8 mouse cellular contexts compared by ENCODE assay signal in the genomic region with DNA sequence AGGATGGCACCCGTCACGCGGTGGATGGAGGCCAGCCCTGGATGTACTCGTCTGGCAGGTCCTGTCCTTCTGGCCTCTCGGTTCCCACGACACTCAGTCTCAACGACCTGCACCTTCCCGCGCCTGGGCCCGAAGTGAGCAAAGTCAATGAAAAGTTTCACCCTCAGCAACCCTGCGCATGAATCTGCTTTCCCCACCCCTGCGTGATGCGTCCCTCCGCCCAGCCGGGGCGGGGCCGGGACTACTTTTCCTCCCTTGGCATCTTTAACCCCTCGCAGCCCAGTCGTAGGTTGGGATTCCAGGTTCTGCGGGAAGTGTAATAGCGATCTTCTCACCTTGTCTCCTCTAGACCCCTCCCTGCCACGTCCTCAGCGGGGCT. TPM values are rescaled to one million over a fixed set of nuclear protein-coding genes. Genes with fewer than 3 reads are reported as not detected.
DNase-seq lines count a peak whose midpoint lies in the region; ATAC-seq and TF ChIP-seq lines count a peak whose summit lies in the region.

No protein-coding gene starts in this region.

- H3K27me3 ChIP-seq in MEL (ENCODE audit: control insufficient read depth in 1 of 2, insufficient read depth in 2 of 2, low read length in 2 of 2): no peaks in the 10 kb centered on the region
- H3K27me3 ChIP-seq in cerebellum, adult 2 months (ENCODE audit: control insufficient read depth, insufficient read depth, low read length): no peaks in the 10 kb centered on the region
- H3K27me3 ChIP-seq in lung, embryonic 14.5 days (ENCODE audit: insufficient read depth, low read length): no peaks in the 10 kb centered on the region

- H3K79me2 ChIP-seq in MEL (ENCODE audit: control insufficient read depth, insufficient read depth, low read length, poor library complexity): peaks cover 46% of the 10 kb centered on the region

- TF ChIP-seq RAD21 in MEL (IDR thresholded peaks at IDR 0.05; ENCODE audit: low read depth, low read length): no peak

- H3K9ac ChIP-seq in MEL (ENCODE audit: control insufficient read depth, low read depth, low read length, poor library complexity, severe bottlenecking): peak overlapping the region; percentile 90
- H3K9ac ChIP-seq in lung, embryonic 14.5 days: peak overlapping the region; percentile 88

- peak; percentile 40 to 51 for ATAC-seq in hematopoietic stem cell, adult 5-6 weeks (replicated peaks in 1 of 2; ENCODE audit: insufficient read depth in 1 of 2, low FRiP score in 2 of 2, low TSS enrichment in 1 of 2, low read depth in 1 of 2, poor library complexity in 2 of 2, severe bottlenecking in 2 of 2)
- peak; percentile 22 for ATAC-seq in lung, embryonic 14.5 days (ENCODE audit: insufficient read depth)
- ATAC-seq in neutrophil, adult 5-6 weeks (ENCODE audit: extremely low read depth, insufficient number of reproducible peaks, low FRiP score, poor library complexity, severe bottlenecking): peak; percentile 43

- H3K36me3 ChIP-seq in MEL (ENCODE audit: control insufficient read depth in 1 of 2, insufficient read depth in 2 of 2, low read length in 2 of 2): peaks cover 2 to 13% of the 10 kb centered on the region in 2 experiments; a peak in 3 of 4 replicates
- peaks cover 16% of the 10 kb centered on the region; the same call in 1 of the 2 replicates for H3K36me3 ChIP-seq in lung, embryonic 14.5 days (ENCODE audit: insufficient read depth)

- no peaks in the 10 kb centered on the region for H3K9me3 ChIP-seq in MEL (replicated peaks; ENCODE audit: insufficient read depth, low read length)
- H3K9me3 ChIP-seq in lung, embryonic 14.5 days (ENCODE audit: low read depth, low read length): no peaks in the 10 kb centered on the region

- peak in 1 of 2 experiments; percentile 68; a peak in 2 of 4 replicates for TF ChIP-seq EP300 in MEL (IDR thresholded peaks at IDR 0.05; ENCODE audit: low read depth in 1 of 2, low read length in 2 of 2)

- H3K27ac ChIP-seq in MEL (ENCODE audit: control insufficient read depth, low read depth, low read length): peak overlapping the region; percentile 96
- peak overlapping the region; percentile 100 for H3K27ac ChIP-seq in cerebellum, adult 2 months (ENCODE audit: insufficient read depth, low read length)
- H3K27ac ChIP-seq in lung, embryonic 14.5 days (ENCODE audit: low read depth): peak overlapping the region; percentile 97

- H3K4me3 ChIP-seq in MEL (ENCODE audit: control insufficient read depth in 1 of 2, insufficient read depth in 1 of 2, low read depth in 2 of 2, low read length in 2 of 2): peak overlapping the region; percentile 87 to 98
- H3K4me3 ChIP-seq in cerebellum, adult 2 months (replicated peaks; ENCODE audit: insufficient read depth, low read depth, low read length): peak overlapping the region; percentile 83
- peak overlapping the region; percentile 97 for H3K4me3 ChIP-seq in lung, embryonic 14.5 days (ENCODE audit: low read depth, low read length)

- TF ChIP-seq CTCF in MEL (IDR thresholded peaks at IDR 0.05 in 2 of 3, conservative IDR thresholded peaks at IDR 0.05 in 1 of 3; ENCODE audit: control insufficient read depth in 1 of 3, insufficient read depth in 1 of 3, low read depth in 2 of 3, low read length in 3 of 3, poor library complexity in 1 of 3, severe bottlenecking in 1 of 3): no peak
- TF ChIP-seq CTCF in cerebellum, adult 2 months (IDR thresholded peaks at IDR 0.05; ENCODE audit: borderline replicate concordance, insufficient read depth, low read depth, low read length): no peak
- TF ChIP-seq CTCF in lung, embryonic 14.5 days (IDR thresholded peaks at IDR 0.05; ENCODE audit: low read depth): no peak

- WGBS in cerebellum, adult 2 months: under 1% methylated on average over 23 of the region's 23 CpGs
- under 1% methylated on average over 23 of the region's 23 CpGs for WGBS in lung, embryonic 14.5 days

- H3K4me2 ChIP-seq in lung, embryonic 14.5 days: peak overlapping the region; percentile 99

- TF ChIP-seq POLR2A in MEL (IDR thresholded peaks at IDR 0.05; ENCODE audit: control insufficient read depth in 1 of 2, insufficient read depth in 1 of 2, low read depth in 1 of 2, low read length in 2 of 2, poor library complexity in 1 of 2): peak; percentile 99
- peak; percentile 99 for TF ChIP-seq POLR2A in cerebellum, adult 2 months (IDR thresholded peaks at IDR 0.05; ENCODE audit: borderline replicate concordance, insufficient read depth, low read length)

- H3K4me1 ChIP-seq in MEL (ENCODE audit: control insufficient read depth in 1 of 2, insufficient read depth in 2 of 2, low read length in 2 of 2): peaks cover 4 to 7% of the 10 kb centered on the region in 2 experiments; a peak in 2 of 4 replicates
- peaks cover 7% of the 10 kb centered on the region; the same call in 1 of the 2 replicates for H3K4me1 ChIP-seq in cerebellum, adult 2 months (ENCODE audit: control insufficient read depth, insufficient read depth, low read length)
- H3K4me1 ChIP-seq in lung, embryonic 14.5 days (ENCODE audit: insufficient read depth): no peaks in the 10 kb centered on the region

- DNase-seq in MEL (ENCODE audit: low read depth, low spot score): peak; percentile 95
- peak; percentile 94 to 98 for DNase-seq in cerebellum, adult 2 months
- peak; percentile 92 for DNase-seq in forelimb bud, embryonic 11.5 days (ENCODE audit: low read depth, low spot score)
- DNase-seq in layer of hippocampus, adult 8-10 months (ENCODE audit: low spot score in 2 of 2): peak; percentile 87 to 93
- peak; percentile 96 for DNase-seq in lung, embryonic 14.5 days
- peak; percentile 90 for DNase-seq in testis, postnatal 14 days (ENCODE audit: low spot score)

TF ChIP-seq in MEL, 35 proteins besides CTCF, POLR2A, EP300 and RAD21 (continues in another document):
- peak; percentile 100 for TF ChIP-seq MAZ (IDR thresholded peaks at IDR 0.05; ENCODE audit: low read depth, low read length)
- TF ChIP-seq USF2 (IDR thresholded peaks at IDR 0.05; ENCODE audit: borderline replicate concordance in 1 of 2, insufficient read depth in 1 of 2, low read depth in 1 of 2, low read length in 2 of 2): no peak
- peak; percentile 98 for TF ChIP-seq KAT2A (conservative IDR thresholded peaks at IDR 0.05; ENCODE audit: low read depth, low read length)
- TF ChIP-seq NRF1 (IDR thresholded peaks at IDR 0.05; ENCODE audit: insufficient read depth, low read depth, low read length, poor library complexity, severe bottlenecking): peak; percentile 64
- TF ChIP-seq MYC (IDR thresholded peaks at IDR 0.05; ENCODE audit: low read depth, low read length): peak; percentile 77; the same call in 1 of the 2 replicates
- peak; percentile 97 for TF ChIP-seq TBP (IDR thresholded peaks at IDR 0.05; ENCODE audit: low read depth, low read length)
- TF ChIP-seq USF1 (IDR thresholded peaks at IDR 0.05; ENCODE audit: low read depth, low read length): peak; percentile 38
- no peak for TF ChIP-seq GABPA (IDR thresholded peaks at IDR 0.05; ENCODE audit: low read depth, low read length)
- TF ChIP-seq NELFE (IDR thresholded peaks at IDR 0.05; ENCODE audit: low read depth, low read length): peak; percentile 99
- TF ChIP-seq UBTF (IDR thresholded peaks at IDR 0.05; ENCODE audit: borderline replicate concordance, insufficient read depth, low read depth, low read length): no peak
- peak; percentile 96 for TF ChIP-seq TCF12 (IDR thresholded peaks at IDR 0.05; ENCODE audit: low read depth, low read length)
- TF ChIP-seq GATA1 (IDR thresholded peaks at IDR 0.05; ENCODE audit: low read depth, low read length): 0 out of 2 replicates have a peak, but pooled peaks have one; percentile 9
- no peak for TF ChIP-seq TAL1 (IDR thresholded peaks at IDR 0.05; ENCODE audit: low read length)
- no peak for TF ChIP-seq MAFK (IDR thresholded peaks at IDR 0.05; ENCODE audit: borderline replicate concordance, low read depth, low read length)

RNA-seq across cellular contexts. Expression of a gene that starts 0.5 kb away (rescaled TPM):
- 21.6 and 23.5 TPM in 2 replicates for total RNA-seq in MEL (2012; rRNA removed)
- polyA plus RNA-seq in MEL (2012; ENCODE audit: insufficient read depth in 1 of 2, insufficient read length in 2 of 2, low read depth in 1 of 2, low replicate concordance in 2 of 2, missing spikeins in 1 of 2): 10 to 100 TPM in 1 of 2 experiments, not detected in 1; 20.7 TPM
- polyA plus RNA-seq in cerebellum, adult 2 months (2012; rRNA removed): 36.9 and 51.5 TPM in 2 replicates
- total RNA-seq in hematopoietic stem cell, adult 5-6 weeks (2017): 36.6 and 38.4 TPM in 2 replicates
- 10 to 100 TPM; 24.8 to 39.6 (median 30.6) TPM for total RNA-seq in layer of hippocampus, adult 8-10 months (2022)
- 23.3 and 24.2 TPM in 2 replicates for polyA plus RNA-seq in lung, embryonic 14.5 days (2014; fragmentation: Nextera tagmentation; extraction: Ambion mirVana)
- total RNA-seq in neutrophil, adult 5-6 weeks (2017): 44.3 and 48.5 TPM in 2 replicates

RNA-seq across cellular contexts. Expression of a gene that starts 13.6 kb away (rescaled TPM):
- total RNA-seq in MEL (2012; rRNA removed): 112 and 128 TPM in 2 replicates
- 100 to 1,000 TPM in 1 of 2 experiments, not detected in 1; 164 TPM for polyA plus RNA-seq in MEL (2012; ENCODE audit: insufficient read depth in 1 of 2, insufficient read length in 2 of 2, low read depth in 1 of 2, low replicate concordance in 2 of 2, missing spikeins in 1 of 2)
- 62.4 and 67.3 TPM in 2 replicates for polyA plus RNA-seq in cerebellum, adult 2 months (2012; rRNA removed)
- total RNA-seq in hematopoietic stem cell, adult 5-6 weeks (2017): 35.5 and 56.0 TPM in 2 replicates
- total RNA-seq in layer of hippocampus, adult 8-10 months (2022): 10 to 100 TPM; 35.7 to 44.3 (median 36.7) TPM
- 211 and 220 TPM in 2 replicates for polyA plus RNA-seq in lung, embryonic 14.5 days (2014; fragmentation: Nextera tagmentation; extraction: Ambion mirVana)
- total RNA-seq in neutrophil, adult 5-6 weeks (2017): 42.9 and 65.9 TPM in 2 replicates

RNA-seq across cellular contexts. Expression of a gene that starts 14.0 kb away (rescaled TPM):
- total RNA-seq in MEL (2012; rRNA removed): 241 and 248 TPM in 2 replicates
- polyA plus RNA-seq in MEL (2012; ENCODE audit: insufficient read depth in 1 of 2, insufficient read length in 2 of 2, low read depth in 1 of 2, low replicate concordance in 2 of 2, missing spikeins in 1 of 2): 1,000 to 10,000 TPM in 1 of 2 experiments, 100 to 1,000 TPM in 1; 447 to 1,242 TPM
- polyA plus RNA-seq in cerebellum, adult 2 months (2012; rRNA removed): 621 and 638 TPM in 2 replicates
- total RNA-seq in hematopoietic stem cell, adult 5-6 weeks (2017): 98.4 and 130 TPM in 2 replicates
- total RNA-seq in layer of hippocampus, adult 8-10 months (2022): 100 to 1,000 TPM; 456 to 502 (median 473) TPM
- 149 and 152 TPM in 2 replicates for polyA plus RNA-seq in lung, embryonic 14.5 days (2014; fragmentation: Nextera tagmentation; extraction: Ambion mirVana)
- 86.2 and 108 TPM in 2 replicates for total RNA-seq in neutrophil, adult 5-6 weeks (2017)

RNA-seq across cellular contexts. Expression of a gene that starts 55.9 kb away (rescaled TPM):
- 11.6 and 12.3 TPM in 2 replicates for total RNA-seq in MEL (2012; rRNA removed)
- 10 to 100 TPM in 1 of 2 experiments, not detected in 1; 21.7 TPM for polyA plus RNA-seq in MEL (2012; ENCODE audit: insufficient read depth in 1 of 2, insufficient read length in 2 of 2, low read depth in 1 of 2, low replicate concordance in 2 of 2, missing spikeins in 1 of 2)
- 279 and 288 TPM in 2 replicates for polyA plus RNA-seq in cerebellum, adult 2 months (2012; rRNA removed)
- 18.6 and 28.9 TPM in 2 replicates for total RNA-seq in hematopoietic stem cell, adult 5-6 weeks (2017)
- 100 to 1,000 TPM; 227 to 350 (median 284) TPM for total RNA-seq in layer of hippocampus, adult 8-10 months (2022)
- polyA plus RNA-seq in lung, embryonic 14.5 days (2014; fragmentation: Nextera tagmentation; extraction: Ambion mirVana): 23.5 and 23.8 TPM in 2 replicates
- 26.2 and 29.4 TPM in 2 replicates for total RNA-seq in neutrophil, adult 5-6 weeks (2017)

Comparison
In these comparisons a context has a peak if more than half of its experiments do, and no peak if none do; other contexts are left out.
1. Peak in every context shown above with its lines: DNase-seq, ATAC-seq, H3K4me3 ChIP-seq and H3K27ac ChIP-seq.